Mouse (Mus musculus) kidney, adult 2 months (tissue): ENCODE results near the gene Psma7.

Experiments used
- CTCF ChIP-seq: fragments of 200-500 bp; conservative IDR thresholded peaks from 2 replicates; pipeline ENCODE4 v1.5.1; 2011; ENCODE audit warnings: low read depth, mild to moderate bottlenecking, control low read depth, low read length, moderate library complexity, mixed read lengths; ENCODE audit not compliant: insufficient read depth, insufficient read length
- POLR2A ChIP-seq: fragments of 200-500 bp; IDR thresholded peaks from one replicate; pipeline ENCODE4 v1.6.1; 2011; ENCODE audit warnings: low read depth, low read length, control low read depth

DNA sequence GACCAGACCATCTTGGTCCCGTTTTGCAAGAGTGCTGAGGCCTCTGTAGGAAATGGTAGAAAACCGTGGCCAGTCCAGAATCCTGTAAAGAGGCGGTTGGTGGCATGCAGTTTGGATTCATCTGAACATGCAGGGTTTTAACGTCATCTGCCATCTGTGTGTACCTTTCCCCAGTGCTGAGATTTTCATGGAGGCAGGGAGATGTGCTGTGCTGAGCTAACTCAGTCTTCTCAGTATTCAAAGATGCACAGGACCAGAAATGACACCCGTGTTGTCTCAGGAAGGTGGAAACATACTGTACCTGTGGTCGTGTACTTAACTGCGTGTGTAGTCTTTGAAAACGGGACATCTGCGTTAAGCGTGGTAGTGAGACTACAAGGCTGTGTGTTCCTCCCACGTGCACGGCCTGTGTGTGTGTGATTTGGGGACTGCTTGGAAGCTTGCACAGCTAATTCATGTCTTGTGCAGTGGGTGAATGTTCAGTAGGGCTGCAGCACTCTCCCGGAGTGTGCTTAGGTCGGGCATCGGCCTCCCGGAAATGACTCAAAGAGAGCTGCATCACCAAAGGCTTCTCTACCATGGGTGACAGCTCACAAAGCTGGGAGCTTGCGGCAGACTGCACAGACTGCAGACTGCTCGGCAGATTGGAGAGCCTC is 5.9 kb upstream of the Psma7 start:
- no peak for TF ChIP-seq CTCF
- TF ChIP-seq POLR2A = no peak
